Mouse (Mus musculus) heart, adult 11 months (tissue): Measurements from ENCODE around the gene Olfr1360.
A peak's percentile ranks its signal among the peaks of the same experiment; 100 is the strongest.
"Not testable (repeated sequence)": the region's sequence is repeated elsewhere in the genome, so short reads cannot be mapped to it uniquely, and the experiment has no call there.

Source experiments
- DNase-seq: peaks from one replicate; pipeline ENCODE4 v3.0.0; 2022

Gene Olfr1360

DNA sequence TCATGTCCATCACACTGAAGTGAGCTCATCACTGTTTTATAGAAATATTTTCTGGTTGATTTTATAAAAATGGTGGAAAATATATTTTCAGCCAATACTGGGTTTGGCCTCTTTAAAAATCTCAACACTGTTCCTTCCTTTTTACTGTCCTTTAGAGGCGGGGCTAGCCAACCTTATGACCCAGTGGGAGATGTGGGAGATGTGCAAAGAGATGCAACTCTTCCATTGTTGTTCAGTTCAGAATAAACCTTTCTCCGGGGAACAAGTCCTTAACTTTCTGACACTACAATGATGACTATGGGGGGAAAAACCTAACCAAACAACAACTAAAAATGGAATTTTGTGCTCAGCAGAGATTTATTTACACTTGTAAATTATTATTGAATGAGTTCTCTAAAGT lies at the start of gene Olfr1360:
Olfr1360 (minus strand) TSS at position 101 of the 400 bp plus-strand sequence.
- no peak for DNase-seq

GRCm38 (mm10) chr13:21722993-21723836 lies 46.0 kb upstream of the Olfr1360 start:
- DNase-seq, result no peak

DNA sequence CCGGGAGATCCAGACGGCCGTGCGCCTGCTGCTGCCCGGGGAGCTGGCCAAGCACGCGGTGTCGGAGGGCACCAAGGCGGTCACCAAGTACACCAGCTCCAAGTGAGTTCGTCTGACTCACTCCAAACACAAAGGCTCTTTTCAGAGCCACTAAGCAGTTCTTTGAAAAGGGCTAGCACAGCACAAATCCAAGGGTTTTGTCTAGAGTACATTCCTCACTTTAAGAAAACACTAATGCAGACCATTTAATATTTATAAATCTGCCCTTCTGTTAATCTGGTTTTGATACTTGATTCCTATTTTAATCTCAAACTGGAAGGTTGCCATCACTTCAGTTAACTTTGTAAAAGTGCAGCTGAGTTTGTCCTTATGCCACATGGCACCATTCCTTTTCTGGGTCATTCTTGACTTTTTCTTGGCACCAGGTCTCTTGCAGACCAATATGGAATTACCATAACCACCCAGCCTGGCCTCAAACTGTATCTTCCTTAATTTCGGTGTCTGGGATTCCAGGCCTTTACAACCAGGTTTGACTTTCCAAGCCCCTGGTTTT lies 45.2 kb upstream of the Olfr1360 start:
- no peak for DNase-seq

GRCm38 (mm10) chr13:21721757-21722372 lies 44.7 kb upstream of the Olfr1360 start, which contains the start of gene Hist1h2bm:
Hist1h2bm (plus strand) TSS chr13:21722044.
- peak; percentile 97 for DNase-seq

GRCm38 (mm10) chr13:21721107-21721756 lies 44.0 kb upstream of the Olfr1360 start:
- not testable (repeated sequence) for DNase-seq

DNA sequence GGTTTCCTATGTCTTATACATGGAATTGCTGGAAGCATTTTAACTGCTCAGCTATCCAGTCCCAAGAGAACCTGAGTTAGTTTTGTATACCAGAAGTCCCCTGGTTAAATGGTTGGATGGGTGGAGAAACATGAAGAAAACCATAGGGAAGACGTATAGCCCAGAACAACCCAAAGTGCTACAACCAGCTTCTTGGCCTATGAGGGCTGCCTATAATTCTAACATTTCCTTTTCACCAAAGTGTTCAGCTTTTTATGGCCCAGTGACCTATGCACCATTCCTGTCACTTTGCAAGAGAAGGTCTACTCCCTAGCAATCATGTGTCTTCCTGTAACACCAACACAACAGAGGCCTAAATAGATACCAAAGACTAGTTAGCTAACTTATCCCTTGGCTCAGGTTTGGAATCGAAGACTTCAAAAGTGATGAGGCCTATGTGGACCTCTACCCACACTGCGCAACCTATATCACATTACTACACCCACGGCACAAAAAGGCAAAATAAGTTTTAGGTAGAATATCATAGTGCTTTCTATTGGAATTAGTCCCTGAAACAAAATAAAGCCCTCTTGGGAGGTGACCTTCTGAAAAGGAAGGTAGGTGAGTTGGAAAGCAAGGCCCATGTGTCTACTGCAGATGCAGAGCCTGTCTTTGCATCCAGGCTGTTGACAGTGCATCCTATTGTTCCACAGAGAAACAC lies 41.3 kb upstream of the Olfr1360 start:
- DNase-seq, result no peak

DNA sequence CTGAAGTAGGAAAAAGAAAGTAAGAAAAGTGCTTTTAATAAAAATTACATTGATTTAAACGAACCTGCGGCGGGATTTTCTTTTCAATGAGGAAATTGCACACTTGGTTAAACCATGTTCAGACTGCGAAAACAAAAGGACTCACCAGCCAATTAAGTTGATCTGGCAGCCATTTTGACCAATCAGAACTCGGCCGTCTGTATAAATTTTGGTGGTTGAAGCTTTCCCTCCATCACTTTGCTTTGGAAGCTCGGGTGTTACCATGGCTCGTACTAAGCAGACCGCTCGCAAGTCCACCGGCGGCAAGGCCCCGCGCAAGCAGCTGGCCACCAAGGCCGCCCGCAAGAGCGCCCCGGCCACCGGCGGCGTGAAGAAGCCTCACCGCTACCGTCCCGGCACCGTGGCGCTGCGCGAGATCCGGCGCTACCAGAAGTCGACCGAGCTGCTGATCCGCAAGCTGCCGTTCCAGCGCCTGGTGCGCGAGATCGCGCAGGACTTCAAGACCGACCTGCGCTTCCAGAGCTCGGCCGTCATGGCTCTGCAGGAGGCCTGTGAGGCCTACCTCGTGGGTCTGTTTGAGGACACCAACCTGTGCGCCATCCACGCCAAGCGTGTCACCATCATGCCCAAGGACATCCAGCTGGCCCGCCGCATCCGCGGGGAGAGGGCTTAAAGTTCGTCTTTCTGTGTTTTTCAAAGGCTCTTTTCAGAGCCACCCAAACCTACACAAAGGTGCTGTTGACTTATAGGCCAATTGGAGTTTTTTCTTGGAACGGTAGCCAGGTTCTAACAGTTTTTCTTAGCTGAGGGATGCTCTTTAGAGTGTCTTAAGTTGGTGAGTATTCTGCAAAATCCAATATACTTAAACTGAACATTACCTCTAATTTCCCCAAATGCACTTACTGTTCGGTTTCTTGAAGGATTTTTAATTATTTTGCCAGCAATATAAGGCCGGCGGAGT lies 40.5 kb upstream of the Olfr1360 start, which contains the start of gene Hist1h3h:
Hist1h3h (plus strand) TSS at position 263 of the 961 bp plus-strand sequence.
- DNase-seq, result peak; percentile 99

GRCm38 (mm10) chr13:21716540-21717391 lies 39.6 kb upstream of the Olfr1360 start:
- peak; percentile 93 for DNase-seq

GRCm38 (mm10) chr13:21715864-21716539 lies 38.8 kb upstream of the Olfr1360 start, which contains the start of the genes Hist1h2bl and Hist1h2ai:
Hist1h2bl (minus strand) TSS chr13:21716143.
Hist1h2ai (plus strand) TSS chr13:21716422.
- peak; percentile 99 for DNase-seq

DNA sequence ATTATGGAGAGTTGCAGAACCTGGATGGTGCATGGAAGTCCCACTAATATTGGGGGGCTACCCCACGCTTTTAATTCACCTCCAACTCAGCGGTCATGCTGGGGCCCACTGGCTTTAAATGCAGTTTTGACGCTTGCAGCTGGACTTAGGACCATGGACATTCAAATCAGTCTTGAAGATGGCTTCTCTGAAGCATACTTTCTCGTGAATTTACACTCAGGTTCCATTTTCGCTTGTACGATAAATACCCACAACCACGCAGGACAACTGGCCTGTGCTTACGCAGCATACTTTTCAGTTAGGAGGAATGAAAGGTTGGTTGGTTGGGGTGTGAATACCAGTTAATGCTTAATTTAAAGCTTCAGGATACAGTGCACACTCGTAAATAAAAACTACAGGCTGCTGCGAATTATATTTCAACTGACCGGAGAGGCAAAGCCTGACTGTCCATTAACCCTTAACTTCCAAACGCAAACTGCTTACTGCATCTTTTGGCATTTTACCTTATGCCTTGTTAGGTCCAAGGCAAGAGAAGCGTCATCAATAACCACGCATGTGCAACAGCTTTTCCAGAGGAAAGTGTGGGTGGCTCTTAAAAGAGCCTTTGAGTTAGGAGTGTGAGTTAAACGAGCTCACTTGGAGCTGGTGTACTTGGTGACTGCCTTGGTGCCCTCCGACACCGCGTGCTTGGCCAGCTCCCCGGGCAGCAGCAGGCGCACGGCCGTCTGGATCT lies 38.1 kb upstream of the Olfr1360 start:
- peak; percentile 90 for DNase-seq

- peak; percentile 91 for DNase-seq
Observed at GRCm38 (mm10) chr13:21714725-21715124, 37.5 kb upstream of the Olfr1360 start.

DNA sequence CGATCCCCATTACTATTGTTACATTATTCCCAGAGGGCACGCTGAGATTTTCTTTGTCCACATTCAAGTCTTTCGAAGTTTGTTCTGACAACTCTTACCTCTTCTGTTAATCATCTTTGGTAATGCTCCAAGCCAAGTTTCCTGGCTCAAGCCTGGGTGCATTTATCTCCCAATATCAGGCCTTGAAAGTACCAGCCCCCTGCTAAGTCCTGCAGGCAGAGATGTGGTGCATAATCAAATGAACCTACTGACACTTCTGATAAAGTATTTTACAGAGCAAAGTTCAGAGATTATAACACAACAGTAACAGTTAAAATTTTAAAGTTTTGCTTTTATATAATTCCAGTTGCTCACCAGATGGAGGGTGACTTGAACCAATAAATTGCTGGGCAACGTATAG lies 34.5 kb upstream of the Olfr1360 start:
- no peak for DNase-seq

- peak; percentile 93 for DNase-seq
Observed at GRCm38 (mm10) chr13:21710821-21711525, 33.8 kb upstream of the Olfr1360 start.

GRCm38 (mm10) chr13:21710031-21710711 lies 33.0 kb upstream of the Olfr1360 start:
- peak; percentile 98 for DNase-seq

DNA sequence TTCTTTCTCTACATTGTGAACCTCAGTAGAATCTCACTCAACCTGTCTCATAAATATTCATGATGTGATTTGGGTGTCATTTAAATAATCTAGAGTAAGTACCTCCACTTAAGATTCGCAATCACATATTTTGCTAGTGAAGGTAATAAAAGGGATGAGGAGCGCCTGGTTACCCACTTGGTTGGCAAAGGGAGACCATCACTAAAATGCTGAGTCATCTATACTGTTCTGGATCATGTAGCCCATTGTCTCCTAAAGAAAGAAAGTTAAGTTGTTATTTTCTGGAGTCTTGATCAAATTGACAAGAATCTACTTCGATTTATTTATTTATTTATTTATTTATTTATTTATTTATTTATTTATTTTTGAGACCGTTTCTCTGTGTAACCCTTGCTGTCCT lies 29.5 kb upstream of the Olfr1360 start:
- DNase-seq, result no peak

DNA sequence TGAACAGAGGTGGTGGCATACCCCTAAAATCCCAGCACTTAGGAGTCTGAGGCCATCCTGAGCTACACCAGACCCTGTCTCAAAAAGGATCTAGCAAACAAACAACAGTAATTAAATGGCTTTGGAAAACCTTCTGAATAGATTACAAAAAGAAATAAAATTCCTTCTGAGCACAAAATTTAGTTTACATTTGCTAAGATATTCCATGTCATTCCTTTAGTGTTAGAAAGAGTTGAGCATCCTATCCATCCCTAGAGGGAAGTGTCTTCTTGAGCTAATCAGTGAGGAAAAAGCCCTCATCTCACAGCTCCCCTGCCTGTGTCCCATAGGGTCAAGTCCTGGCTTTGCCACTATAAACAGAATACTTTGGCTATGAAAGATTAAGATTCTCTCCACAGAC lies 20.6 kb upstream of the Olfr1360 start, which contains the start of gene Olfr1359:
Olfr1359 (plus strand) TSS at position 301 of the 400 bp plus-strand sequence.
- DNase-seq, result no peak

GRCm38 (mm10) chr13:21663286-21663685 lies 13.9 kb downstream of the Olfr1360 start, which contains the start of gene Olfr1361:
Olfr1361 (minus strand) TSS chr13:21663386.
- DNase-seq, result no peak
